Mouse (Mus musculus): ENCODE results near the gene Chek2.

DNA sequence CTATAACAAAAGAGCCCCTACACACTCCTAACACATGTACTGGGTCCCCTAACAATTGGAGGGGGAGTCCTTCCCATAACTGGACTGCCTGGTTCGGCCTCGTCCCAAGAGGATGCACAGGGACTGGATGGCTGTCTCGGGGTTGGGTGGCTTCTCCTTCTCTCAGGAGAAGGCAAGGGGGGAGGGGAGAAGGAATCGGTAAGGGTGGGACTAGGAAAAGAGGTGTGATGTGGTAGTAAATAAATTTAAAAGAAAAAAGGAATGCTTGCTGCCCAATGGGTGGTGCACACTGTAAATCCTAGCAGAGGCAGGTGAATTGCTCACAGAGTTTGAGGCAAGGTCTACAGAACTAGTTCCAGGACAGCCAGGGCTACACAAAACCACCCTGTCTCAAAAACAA lies 33.6 kb upstream of the Chek2 start:
- TF ChIP-seq UBTF (IDR thresholded peaks at IDR 0.05; ENCODE audit: borderline replicate concordance, insufficient read depth, low read depth, low read length) (no peak), MAX (IDR thresholded peaks at IDR 0.05; ENCODE audit: low read length) (no peak), CTCF (IDR thresholded peaks at IDR 0.05 in 2 of 3, conservative IDR thresholded peaks at IDR 0.05 in 1 of 3; ENCODE audit: control insufficient read depth in 1 of 3, insufficient read depth in 1 of 3, low read depth in 2 of 3, low read length in 3 of 3, poor library complexity in 1 of 3, severe bottlenecking in 1 of 3) (no peak), TCF12 (IDR thresholded peaks at IDR 0.05; ENCODE audit: low read depth, low read length) (no peak), POLR2AphosphoS2 (IDR thresholded peaks at IDR 0.05; ENCODE audit: low read length) (no peak), MYC (IDR thresholded peaks at IDR 0.05; ENCODE audit: low read depth, low read length) (no peak), POLR2A (IDR thresholded peaks at IDR 0.05; ENCODE audit: control insufficient read depth in 1 of 2, insufficient read depth in 1 of 2, low read depth in 1 of 2, low read length in 2 of 2, poor library complexity in 1 of 2) (no peak), SMC3 (IDR thresholded peaks at IDR 0.05; ENCODE audit: low read depth, low read length) (no peak), GATA1 (IDR thresholded peaks at IDR 0.05; ENCODE audit: low read depth, low read length) (no peak), E2F4 (IDR thresholded peaks at IDR 0.05; ENCODE audit: borderline replicate concordance, low read depth, low read length) (no peak)
